Mouse (Mus musculus): ENCODE measurements around the gene Foxc2. TPM values are rescaled to one million over a fixed set of nuclear protein-coding genes. Genes with fewer than 3 reads are reported as not detected.

The Foxc2 gene
- polyA plus RNA-seq, 1 experiment from 2014 or later, result 3.1 TPM

- H3K4me3 ChIP-seq (replicated peaks; ENCODE audit: low read length), result no peak overlapping the region
- H3K36me3 ChIP-seq (replicated peaks; ENCODE audit: control insufficient read depth, insufficient read depth), result peaks cover 7% of the 10 kb centered on the region; the same call in 1 of the 2 replicates
- H3K27me3 ChIP-seq (ENCODE audit: control insufficient read depth, insufficient read depth, low read length), result peaks cover 65% of the 10 kb centered on the region
- DNase-seq (ENCODE audit: low spot score) (peak; percentile 95), ATAC-seq (ENCODE audit: low FRiP score) (peak; percentile 31)
- no peak overlapping the region for H3K27ac ChIP-seq
- no peaks in the 10 kb centered on the region for H3K4me1 ChIP-seq (replicated peaks; ENCODE audit: control insufficient read depth, insufficient read depth, low read length)
- H3K4me2 ChIP-seq (replicated peaks), result no peak overlapping the region
- no peak overlapping the region for H3K9ac ChIP-seq
- H3K9me3 ChIP-seq (ENCODE audit: control insufficient read depth, low read length), result no peaks in the 10 kb centered on the region
- 6% methylated on average over 16 of the region's 16 CpGs for WGBS
Observed at GRCm38 (mm10) chr8:121092627-121093026, 23.3 kb upstream of the Foxc2 start.

- Histone ChIP-seq H3K4me3 (replicated peaks; ENCODE audit: low read length) (no peak overlapping the region), H3K9me3 (ENCODE audit: control insufficient read depth, low read length) (no peaks in the 10 kb centered on the region), H3K36me3 (replicated peaks; ENCODE audit: control insufficient read depth, insufficient read depth) (peaks cover 15% of the 10 kb centered on the region), H3K27me3 (ENCODE audit: control insufficient read depth, insufficient read depth, low read length) (peaks cover 57% of the 10 kb centered on the region), H3K9ac (no peak overlapping the region), H3K4me2 (replicated peaks) (no peak overlapping the region), H3K4me1 (replicated peaks; ENCODE audit: control insufficient read depth, insufficient read depth, low read length) (no peaks in the 10 kb centered on the region), H3K27ac (no peak overlapping the region)
- DNase-seq (ENCODE audit: low spot score) (no peak), ATAC-seq (ENCODE audit: low FRiP score) (no peak)
- 59% methylated on average over 6 of the region's 6 CpGs for WGBS
Observed at GRCm38 (mm10) chr8:121093496-121093895, 22.5 kb upstream of the Foxc2 start.

- Histone ChIP-seq H3K9me3 (ENCODE audit: control insufficient read depth, low read length) (no peaks in the 10 kb centered on the region), H3K9ac (no peak overlapping the region), H3K27me3 (ENCODE audit: control insufficient read depth, insufficient read depth, low read length) (no peaks in the 10 kb centered on the region), H3K36me3 (replicated peaks; ENCODE audit: control insufficient read depth, insufficient read depth) (peaks cover 61% of the 10 kb centered on the region), H3K4me1 (replicated peaks; ENCODE audit: control insufficient read depth, insufficient read depth, low read length) (peaks cover 11% of the 10 kb centered on the region), H3K4me3 (replicated peaks; ENCODE audit: low read length) (no peak overlapping the region), H3K27ac (no peak overlapping the region), H3K4me2 (replicated peaks) (no peak overlapping the region)
- ATAC-seq (ENCODE audit: low FRiP score), result no peak
- peak; percentile 91 for DNase-seq (ENCODE audit: low spot score)
- 53% methylated on average over 17 of the region's 17 CpGs for WGBS
Observed at GRCm38 (mm10) chr8:121104049-121104818, 11.7 kb upstream of the Foxc2 start.

GRCm38 (mm10) chr8:121107668-121108656, 8.0 kb upstream of the Foxc2 start, which contains the start of gene Mthfsd:
Mthfsd (minus strand) TSS chr8:121108392.
- DNase-seq (ENCODE audit: low spot score), result peak; percentile 99
- WGBS, result 2% methylated on average over 72 of the region's 75 CpGs

GRCm38 (mm10) chr8:121108657-121109056, 7.3 kb upstream of the Foxc2 start:
- WGBS, result 11% methylated on average over 5 of the region's 5 CpGs
- H3K4me3 ChIP-seq (replicated peaks; ENCODE audit: low read length), result peak overlapping the region; percentile 88
- DNase-seq (ENCODE audit: low spot score), result no peak
- peaks cover 17% of the 10 kb centered on the region for H3K36me3 ChIP-seq (replicated peaks; ENCODE audit: control insufficient read depth, insufficient read depth)
- peaks cover 13% of the 10 kb centered on the region for H3K27me3 ChIP-seq (ENCODE audit: control insufficient read depth, insufficient read depth, low read length)
- H3K4me2 ChIP-seq (replicated peaks), result peak overlapping the region; percentile 89
- peak overlapping the region; percentile 91 for H3K9ac ChIP-seq
- H3K9me3 ChIP-seq (ENCODE audit: control insufficient read depth, low read length), result no peaks in the 10 kb centered on the region
- peak overlapping the region; percentile 85; the same call in 1 of the 2 replicates for H3K27ac ChIP-seq
- peaks cover 11% of the 10 kb centered on the region for H3K4me1 ChIP-seq (replicated peaks; ENCODE audit: control insufficient read depth, insufficient read depth, low read length)
- ATAC-seq (ENCODE audit: low FRiP score), result no peak

More at GRCm38 (mm10) chr8:121107668-121108656, 8.0 kb upstream of the Foxc2 start, which contains the start of gene Mthfsd:
- Histone ChIP-seq H3K9ac (peak within 1 kb of the TSS; percentile 91), H3K9me3 (ENCODE audit: control insufficient read depth, low read length) (no peaks in the 10 kb centered on the region), H3K4me3 (replicated peaks; ENCODE audit: low read length) (peak within 1 kb of the TSS; percentile 88), H3K4me2 (replicated peaks) (peak within 1 kb of the TSS; percentile 89), H3K27ac (peak within 1 kb of the TSS; percentile 85), H3K4me1 (replicated peaks; ENCODE audit: control insufficient read depth, insufficient read depth, low read length) (peaks cover 11% of the 10 kb centered on the region), H3K36me3 (replicated peaks; ENCODE audit: control insufficient read depth, insufficient read depth) (peaks cover 24% of the 10 kb centered on the region), H3K27me3 (ENCODE audit: control insufficient read depth, insufficient read depth, low read length) (peaks cover 9% of the 10 kb centered on the region; the same call in 1 of the 2 replicates)
- ATAC-seq (ENCODE audit: low FRiP score), result peak; percentile 95

GRCm38 (mm10) chr8:121111145-121111907, 4.6 kb upstream of the Foxc2 start:
- Histone ChIP-seq H3K9me3 (ENCODE audit: control insufficient read depth, low read length) (no peaks in the 10 kb centered on the region), H3K4me2 (replicated peaks) (no peak overlapping the region), H3K4me3 (replicated peaks; ENCODE audit: low read length) (no peak overlapping the region), H3K36me3 (replicated peaks; ENCODE audit: control insufficient read depth, insufficient read depth) (no peaks in the 10 kb centered on the region), H3K9ac (no peak overlapping the region), H3K4me1 (replicated peaks; ENCODE audit: control insufficient read depth, insufficient read depth, low read length) (peaks cover 11% of the 10 kb centered on the region), H3K27me3 (ENCODE audit: control insufficient read depth, insufficient read depth, low read length) (peaks cover 39% of the 10 kb centered on the region), H3K27ac (no peak overlapping the region)
- WGBS, result 52% methylated on average over 7 of the region's 7 CpGs
- ATAC-seq (ENCODE audit: low FRiP score) (no peak), DNase-seq (ENCODE audit: low spot score) (no peak)

- DNase-seq (ENCODE audit: low spot score) (peak; percentile 98), ATAC-seq (ENCODE audit: low FRiP score) (0 out of 2 replicates have a peak, but pooled peaks have one; percentile 13)
- WGBS, result under 1% methylated on average over 21 of the region's 21 CpGs
- Histone ChIP-seq H3K4me3 (replicated peaks; ENCODE audit: low read length) (no peak overlapping the region), H3K36me3 (replicated peaks; ENCODE audit: control insufficient read depth, insufficient read depth) (no peaks in the 10 kb centered on the region), H3K9me3 (ENCODE audit: control insufficient read depth, low read length) (no peaks in the 10 kb centered on the region), H3K4me1 (replicated peaks; ENCODE audit: control insufficient read depth, insufficient read depth, low read length) (no peaks in the 10 kb centered on the region), H3K27me3 (ENCODE audit: control insufficient read depth, insufficient read depth, low read length) (peaks cover 59% of the 10 kb centered on the region), H3K4me2 (replicated peaks) (no peak overlapping the region), H3K27ac (no peak overlapping the region), H3K9ac (no peak overlapping the region)
Observed at GRCm38 (mm10) chr8:121113261-121113660, 2.7 kb upstream of the Foxc2 start.

GRCm38 (mm10) chr8:121115136-121115535, 835 bp upstream of the Foxc2 start:
- Histone ChIP-seq H3K27me3 (ENCODE audit: control insufficient read depth, insufficient read depth, low read length) (peaks cover 77% of the 10 kb centered on the region), H3K27ac (no peak overlapping the region; the same call in 1 of the 2 replicates), H3K9ac (no peak overlapping the region), H3K9me3 (ENCODE audit: control insufficient read depth, low read length) (no peaks in the 10 kb centered on the region), H3K4me3 (replicated peaks; ENCODE audit: low read length) (no peak overlapping the region), H3K36me3 (replicated peaks; ENCODE audit: control insufficient read depth, insufficient read depth) (no peaks in the 10 kb centered on the region), H3K4me1 (replicated peaks; ENCODE audit: control insufficient read depth, insufficient read depth, low read length) (no peaks in the 10 kb centered on the region), H3K4me2 (replicated peaks) (peak overlapping the region; percentile 26)
- 1% methylated on average over 25 of the region's 25 CpGs for WGBS
- ATAC-seq (ENCODE audit: low FRiP score) (no peak), DNase-seq (ENCODE audit: low spot score) (no peak)
